Mouse (Mus musculus) testis, adult 2 months (tissue): ENCODE measurements around the gene Sgsm2.

Experiments used
- CTCF ChIP-seq: fragments of 200-500 bp; IDR thresholded peaks from 2 replicates; pipeline ENCODE4 v1.5.1; 2012; ENCODE audit warnings: low read depth, mild to moderate bottlenecking, inconsistent platforms, low read length, moderate library complexity; ENCODE audit not compliant: control insufficient read depth, insufficient read depth, insufficient replicate concordance
- POLR2A ChIP-seq: fragments of 200-500 bp; IDR thresholded peaks from 2 replicates; pipeline ENCODE4 v1.6.1; 2012; ENCODE audit warnings: low read depth, mild to moderate bottlenecking, inconsistent platforms, low read length, moderate library complexity; ENCODE audit not compliant: control insufficient read depth

GRCm38 (mm10) chr11:74838971-74839370 is 57.9 kb downstream of the Sgsm2 start:
- TF ChIP-seq CTCF (no peak), POLR2A (no peak)
